Mouse (Mus musculus): ENCODE measurements around the gene Gpr62.

DNA sequence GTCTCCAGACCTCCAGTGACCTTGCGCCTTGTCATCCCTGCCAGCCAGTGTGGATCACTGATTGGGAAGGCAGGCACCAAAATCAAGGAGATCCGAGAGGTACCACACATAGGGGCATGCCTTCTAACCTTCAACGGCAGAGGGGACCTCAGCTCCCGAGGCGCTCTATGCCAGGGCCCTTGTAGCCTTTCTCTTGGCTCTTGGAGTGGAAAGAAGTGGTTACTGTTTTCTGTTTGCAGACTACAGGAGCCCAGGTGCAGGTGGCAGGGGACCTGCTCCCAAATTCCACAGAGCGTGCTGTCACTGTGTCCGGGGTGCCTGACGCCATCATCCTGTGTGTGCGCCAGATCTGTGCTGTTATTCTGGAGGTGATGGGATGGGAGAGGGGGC is 4.7 kb downstream of the Gpr62 start:
- no peak for TF ChIP-seq CTCF (IDR thresholded peaks at IDR 0.05; ENCODE audit: low read depth)
- no peak for TF ChIP-seq EP300 (optimal IDR thresholded peaks at IDR 0.05)

Measured in stomach, postnatal 0 days (tissue).